Mouse (Mus musculus) natural killer cell, adult 2 months (primary cell): ENCODE data around the gene Gm13697.
"Not testable (repeated sequence)": the region's sequence is repeated elsewhere in the genome, so short reads cannot be mapped to it uniquely, and the experiment has no call there.

Source experiments
- DNase-seq, 2 experiments: peaks; one replicate each; pipeline ENCODE4 v3.0.0; 2022; ENCODE audit warnings: low spot score in 2 of 2

Gene Gm13697

GRCm38 (mm10) chr2:83984443-83984842 lies at the start of gene Gm13697:
Gene Gm13697 (plus strand): TSS chr2:83984743.
- not testable (repeated sequence) for DNase-seq

GRCm38 (mm10) chr2:83940931-83941361 lies 43.6 kb upstream of the Gm13697 start, which contains the start of gene Zswim2:
Gene Zswim2 (minus strand): TSS chr2:83941228.
- peak; percentile 9 to 30 for DNase-seq

GRCm38 (mm10) chr2:83941378-83941777 lies 43.2 kb upstream of the Gm13697 start:
- no peak for DNase-seq

- DNase-seq = no peak
Measured at GRCm38 (mm10) chr2:83941792-83942191, 42.8 kb upstream of the Gm13697 start.

GRCm38 (mm10) chr2:83955393-83955792 lies 29.1 kb upstream of the Gm13697 start, which contains the start of gene Gm13698:
Gene Gm13698 (plus strand): TSS chr2:83955693.
- DNase-seq = not testable (repeated sequence)

- not testable (repeated sequence) for DNase-seq
Measured at GRCm38 (mm10) chr2:83961203-83961602, 23.3 kb upstream of the Gm13697 start, which contains the start of gene Gm13693. Gene Gm13693 (plus strand): TSS chr2:83961503.

GRCm38 (mm10) chr2:83967013-83967412 lies 17.5 kb upstream of the Gm13697 start, which contains the start of gene Gm13695:
Gene Gm13695 (plus strand): TSS chr2:83967313.
- not testable (repeated sequence) for DNase-seq

GRCm38 (mm10) chr2:83972823-83973222 lies 11.7 kb upstream of the Gm13697 start, which contains the start of gene Gm13696:
Gene Gm13696 (plus strand): TSS chr2:83973123.
- not testable (repeated sequence) for DNase-seq

GRCm38 (mm10) chr2:83978633-83979032 lies 5.9 kb upstream of the Gm13697 start, which contains the start of gene Gm13694:
Gene Gm13694 (plus strand): TSS chr2:83978933.
- not testable (repeated sequence) for DNase-seq

- not testable (repeated sequence) for DNase-seq
Measured at GRCm38 (mm10) chr2:83990253-83990652, 5.7 kb downstream of the Gm13697 start, which contains the start of gene Gm13691. Gene Gm13691 (plus strand): TSS chr2:83990553.

GRCm38 (mm10) chr2:83993639-83994255 lies 9.2 kb downstream of the Gm13697 start:
- DNase-seq = peak; percentile 45 to 48

- peak in 1 of 2 experiments; percentile 7 for DNase-seq
Measured at GRCm38 (mm10) chr2:83994526-83994925, 10.0 kb downstream of the Gm13697 start.

- no peak for DNase-seq
Measured at GRCm38 (mm10) chr2:84008913-84009312, 24.4 kb downstream of the Gm13697 start.

- no peak for DNase-seq
Measured at GRCm38 (mm10) chr2:84009818-84010217, 25.3 kb downstream of the Gm13697 start.

- DNase-seq = no peak
Measured at GRCm38 (mm10) chr2:84014572-84014971, 30.0 kb downstream of the Gm13697 start.

- not testable (repeated sequence) for DNase-seq
Measured at GRCm38 (mm10) chr2:84016291-84016690, 31.7 kb downstream of the Gm13697 start.

- no peak for DNase-seq
Measured at GRCm38 (mm10) chr2:84018330-84018729, 33.8 kb downstream of the Gm13697 start.

GRCm38 (mm10) chr2:84019519-84020305 lies 35.2 kb downstream of the Gm13697 start:
- DNase-seq = peak; percentile 9 to 17

GRCm38 (mm10) chr2:84021930-84022329 lies 37.4 kb downstream of the Gm13697 start:
- no peak for DNase-seq

- DNase-seq = no peak
Measured at GRCm38 (mm10) chr2:84022905-84023304, 38.4 kb downstream of the Gm13697 start.

GRCm38 (mm10) chr2:84023319-84023718 lies 38.8 kb downstream of the Gm13697 start:
- no peak for DNase-seq

- no peak for DNase-seq
Measured at GRCm38 (mm10) chr2:84025217-84025616, 40.7 kb downstream of the Gm13697 start.
